Mouse (Mus musculus) stomach, postnatal 0 days (tissue): ENCODE measurements around the gene Il12a. TPM values are rescaled to one million over a fixed set of nuclear protein-coding genes. Genes with fewer than 3 reads are reported as not detected.
A peak's percentile ranks its signal among the peaks of the same experiment; 100 is the strongest.

Source experiments
- ATAC-seq: fragments of 200-750 bp; cut with Nextera tagmentation; 2 replicates; pipeline ENCODE4 v1.8.0; 2017; ENCODE audit not compliant: low FRiP score, low TSS enrichment
- DNase-seq: peaks from one replicate; pipeline ENCODE4 v3.0.0-alpha.2; 2016; ENCODE audit warnings: low spot score
- H3K27ac ChIP-seq: fragments of 300-500 bp; sonication (generic); replicated peaks from 2 replicates; pipeline ENCODE4 v1.5.1; 2014; ENCODE audit warnings: mild to moderate bottlenecking, control low read depth
- H3K27me3 ChIP-seq: fragments of 300-500 bp; sonication (generic); 2 replicates; pipeline ENCODE4 v1.6.1; 2014; ENCODE audit warnings: low read length; ENCODE audit not compliant: control insufficient read depth, insufficient read depth
- H3K36me3 ChIP-seq: fragments of 300-500 bp; sonication (generic); 2 replicates; pipeline ENCODE4 v1.6.1; 2014; ENCODE audit warnings: low read length, mixed read lengths; ENCODE audit not compliant: control insufficient read depth, insufficient read depth
- H3K4me1 ChIP-seq: fragments of 300-500 bp; sonication (generic); replicated peaks from 2 replicates; pipeline ENCODE4 v1.6.1; 2014; ENCODE audit warnings: antibody characterized with exemption; ENCODE audit not compliant: control insufficient read depth, insufficient read depth
- H3K4me2 ChIP-seq: fragments of 300-500 bp; sonication (generic); replicated peaks from 2 replicates; pipeline ENCODE4 v1.6.1; 2014; ENCODE audit warnings: low read depth, mild to moderate bottlenecking, control low read depth, moderate library complexity
- H3K4me3 ChIP-seq: fragments of 300-500 bp; sonication (generic); 2 replicates; pipeline ENCODE4 v1.5.1; 2014; ENCODE audit warnings: low read depth, low read length, control low read depth
- H3K9ac ChIP-seq: fragments of 300-500 bp; sonication (generic); 2 replicates; pipeline ENCODE4 v1.6.1; 2014; ENCODE audit warnings: mild to moderate bottlenecking, low read length, control low read depth, mixed read lengths
- H3K9me3 ChIP-seq: fragments of 300-500 bp; sonication (generic); 2 replicates; pipeline ENCODE4 v1.6.1; 2016; ENCODE audit warnings: low read length; ENCODE audit not compliant: control insufficient read depth
- CTCF ChIP-seq: IDR thresholded peaks from 2 replicates; pipeline ENCODE4 v1.5.1; 2016; ENCODE audit warnings: antibody characterized with exemption, low read depth, mild to moderate bottlenecking, moderate library complexity
- EP300 ChIP-seq: optimal IDR thresholded peaks from 2 replicates; pipeline ENCODE3; 2016; ENCODE audit warnings: antibody characterized with exemption
- WGBS: fragments of 180-500 bp; shearing (Covaris S2); extraction: QIAGEN DNeasy Blood & Tissue Kit; methylation state at CpG from one replicate; pipeline ENCODE4 v1.1.7; 2014; 5-methylcytosine and 5-hydroxymethylcytosine counted together
- polyA plus RNA-seq: library from polyadenylated mRNA; unstranded; fragments of >200 nt; fragmentation: Nextera tagmentation; extraction: Ambion mirVana; gene quantifications from 2 replicates; pipeline ENCODE4 v1.2.1, GENCODE M21; 2015

Gene Il12a
- polyA plus RNA-seq, 1 experiment from 2014 or later: 0.10 TPM

GRCm38 (mm10) chr3:68698601-68699000 is 8.2 kb downstream of the Il12a start:
- no peak overlapping the region for H3K4me2 ChIP-seq
- ATAC-seq (no peak), DNase-seq (no peak)
- WGBS: 84% methylated on average over 3 of the region's 3 CpGs
- no peaks in the 10 kb centered on the region for H3K36me3 ChIP-seq
- H3K9me3 ChIP-seq: no peaks in the 10 kb centered on the region
- no peak overlapping the region for H3K9ac ChIP-seq
- H3K4me1 ChIP-seq: no peaks in the 10 kb centered on the region
- H3K4me3 ChIP-seq: no peak overlapping the region
- TF ChIP-seq EP300 (no peak), CTCF (no peak)
- no peaks in the 10 kb centered on the region for H3K27me3 ChIP-seq
- no peak overlapping the region for H3K27ac ChIP-seq

- Histone ChIP-seq H3K9me3 (no peaks in the 10 kb centered on the region), H3K27ac (no peak overlapping the region), H3K4me1 (no peaks in the 10 kb centered on the region), H3K27me3 (no peaks in the 10 kb centered on the region), H3K4me2 (no peak overlapping the region), H3K36me3 (no peaks in the 10 kb centered on the region), H3K9ac (no peak overlapping the region), H3K4me3 (no peak overlapping the region)
- no peak for DNase-seq
- WGBS: 79% methylated on average over 4 of the region's 4 CpGs
- TF ChIP-seq EP300 (no peak), CTCF (no peak)
- ATAC-seq: no peak
Observed at GRCm38 (mm10) chr3:68700091-68700490, 9.6 kb downstream of the Il12a start.

GRCm38 (mm10) chr3:68706307-68706706 is 15.9 kb downstream of the Il12a start:
- 85% methylated on average over 10 of the region's 10 CpGs for WGBS
- no peak overlapping the region for H3K4me2 ChIP-seq
- H3K4me1 ChIP-seq: no peaks in the 10 kb centered on the region
- no peak overlapping the region for H3K9ac ChIP-seq
- no peak overlapping the region for H3K4me3 ChIP-seq
- ATAC-seq (no peak), DNase-seq (no peak)
- no peaks in the 10 kb centered on the region for H3K27me3 ChIP-seq
- H3K36me3 ChIP-seq: no peaks in the 10 kb centered on the region
- H3K9me3 ChIP-seq: no peaks in the 10 kb centered on the region
- no peak overlapping the region for H3K27ac ChIP-seq
- no peak for TF ChIP-seq EP300

- H3K4me1 ChIP-seq: no peaks in the 10 kb centered on the region
- no peaks in the 10 kb centered on the region for H3K27me3 ChIP-seq
- no peak overlapping the region for H3K4me2 ChIP-seq
- no peaks in the 10 kb centered on the region for H3K9me3 ChIP-seq
- H3K36me3 ChIP-seq: no peaks in the 10 kb centered on the region
- no peak overlapping the region for H3K27ac ChIP-seq
- ATAC-seq (0 out of 2 replicates have a peak, but pooled peaks have one; percentile 58), DNase-seq (peak; percentile 54)
- WGBS: 36% methylated on average over 8 of the region's 8 CpGs
- H3K9ac ChIP-seq: no peak overlapping the region
- peak; percentile 81 for TF ChIP-seq CTCF
- TF ChIP-seq EP300: no peak
- no peak overlapping the region for H3K4me3 ChIP-seq
Observed at GRCm38 (mm10) chr3:68708230-68708629, 17.8 kb downstream of the Il12a start.

GRCm38 (mm10) chr3:68709198-68709797 is 18.9 kb downstream of the Il12a start:
- Histone ChIP-seq H3K36me3 (no peaks in the 10 kb centered on the region), H3K27me3 (no peaks in the 10 kb centered on the region), H3K9me3 (no peaks in the 10 kb centered on the region), H3K4me1 (no peaks in the 10 kb centered on the region), H3K4me2 (no peak overlapping the region), H3K9ac (no peak overlapping the region), H3K4me3 (no peak overlapping the region), H3K27ac (no peak overlapping the region)
- 42% methylated on average over 9 of the region's 9 CpGs for WGBS
- TF ChIP-seq CTCF (peak; percentile 86), EP300 (no peak)
- peak; percentile 86 for ATAC-seq
- peak; percentile 78 for DNase-seq

GRCm38 (mm10) chr3:68710436-68710835 is 20.0 kb downstream of the Il12a start:
- no peak for DNase-seq
- 74% methylated on average over 1 of the region's 1 CpGs for WGBS
- Histone ChIP-seq H3K4me2 (no peak overlapping the region), H3K4me1 (no peaks in the 10 kb centered on the region), H3K36me3 (no peaks in the 10 kb centered on the region), H3K4me3 (no peak overlapping the region), H3K9me3 (no peaks in the 10 kb centered on the region), H3K27me3 (no peaks in the 10 kb centered on the region), H3K9ac (no peak overlapping the region), H3K27ac (no peak overlapping the region)
- no peak for TF ChIP-seq EP300
- no peak for TF ChIP-seq CTCF
- no peak for ATAC-seq
